Mouse (Mus musculus) hindbrain, embryonic 15.5 days (tissue): ENCODE measurements around the gene Krtap28-13. TPM values are rescaled to one million over a fixed set of nuclear protein-coding genes. Genes with fewer than 3 reads are reported as not detected.

Experiments
- ATAC-seq: fragments of 200-750 bp; cut with Nextera tagmentation; 2 replicates; pipeline ENCODE4 v1.8.0; 2017; ENCODE audit warnings: low read depth, moderate number of reproducible peaks, moderate TSS enrichment; ENCODE audit not compliant: low FRiP score
- H3K27ac ChIP-seq: fragments of 300-500 bp; sonication (generic); replicated peaks from 2 replicates; pipeline ENCODE4 v1.5.1; 2015; ENCODE audit warnings: mild to moderate bottlenecking, inconsistent platforms
- H3K27me3 ChIP-seq: fragments of 300-500 bp; sonication (generic); 2 replicates; pipeline ENCODE4 v1.6.1; 2015; ENCODE audit warnings: control low read depth, inconsistent platforms
- H3K36me3 ChIP-seq: fragments of 300-500 bp; sonication (generic); 2 replicates; pipeline ENCODE4 v1.6.1; 2015; ENCODE audit warnings: control low read depth, inconsistent platforms
- H3K4me1 ChIP-seq: fragments of 300-500 bp; sonication (generic); replicated peaks from 2 replicates; pipeline ENCODE4 v1.6.1; 2015; ENCODE audit warnings: control low read depth, inconsistent platforms
- H3K4me2 ChIP-seq: fragments of 300-500 bp; sonication (generic); 2 replicates; pipeline ENCODE4 v1.6.1; 2015; ENCODE audit warnings: moderate library complexity, mild to moderate bottlenecking, inconsistent platforms
- H3K4me3 ChIP-seq: fragments of 300-500 bp; sonication (generic); 2 replicates; pipeline ENCODE4 v1.5.1; 2015; ENCODE audit warnings: mild to moderate bottlenecking, inconsistent platforms
- H3K9ac ChIP-seq: fragments of 300-500 bp; sonication (generic); 2 replicates; pipeline ENCODE4 v1.6.1; 2015; ENCODE audit warnings: inconsistent platforms
- H3K9me3 ChIP-seq: fragments of 300-500 bp; sonication (generic); 2 replicates; pipeline ENCODE4 v1.6.1; 2016; ENCODE audit warnings: control low read depth, inconsistent platforms
- WGBS: fragments of 180-500 bp; shearing (Covaris S2); methylation state at CpG from one replicate; pipeline ENCODE4 v1.1.7; 2015; 5-methylcytosine and 5-hydroxymethylcytosine counted together
- polyA plus RNA-seq: library from polyadenylated mRNA; unstranded; fragments of >200 nt; fragmentation: Nextera tagmentation; extraction: Ambion mirVana; gene quantifications from 2 replicates; pipeline ENCODE4 v1.2.1, GENCODE M21; 2015

Gene Krtap28-13
- polyA plus RNA-seq, 1 experiment from 2014 or later: not detected

- no peak overlapping the region for H3K27ac ChIP-seq
- no peaks in the 10 kb centered on the region for H3K27me3 ChIP-seq
- H3K9me3 ChIP-seq: no peaks in the 10 kb centered on the region
- no peak overlapping the region for H3K4me3 ChIP-seq
- no peak for ATAC-seq
- H3K4me1 ChIP-seq: 0 out of 2 replicates have a peak, but pooled peaks cover 7% of the 10 kb centered on the region
- H3K9ac ChIP-seq: no peak overlapping the region
- H3K4me2 ChIP-seq: no peak overlapping the region
- WGBS: 85% methylated on average over 7 of the region's 7 CpGs
- H3K36me3 ChIP-seq: no peaks in the 10 kb centered on the region
Measured at GRCm38 (mm10) chr1:83099580-83100137, 38.9 kb downstream of the Krtap28-13 start.

- Histone ChIP-seq H3K36me3 (no peaks in the 10 kb centered on the region), H3K4me3 (no peak overlapping the region), H3K4me2 (no peak overlapping the region), H3K27ac (no peak overlapping the region), H3K9ac (no peak overlapping the region), H3K9me3 (no peaks in the 10 kb centered on the region), H3K27me3 (no peaks in the 10 kb centered on the region), H3K4me1 (0 out of 2 replicates have a peak, but pooled peaks cover 7% of the 10 kb centered on the region)
- WGBS: 29% methylated on average over 3 of the region's 3 CpGs
- ATAC-seq: no peak
Measured at GRCm38 (mm10) chr1:83101891-83102290, 41.2 kb downstream of the Krtap28-13 start.

- ATAC-seq: no peak
- Histone ChIP-seq H3K4me3 (no peak overlapping the region), H3K36me3 (no peaks in the 10 kb centered on the region), H3K9ac (no peak overlapping the region), H3K4me1 (0 out of 2 replicates have a peak, but pooled peaks cover 7% of the 10 kb centered on the region), H3K9me3 (no peaks in the 10 kb centered on the region), H3K27me3 (no peaks in the 10 kb centered on the region), H3K4me2 (no peak overlapping the region), H3K27ac (no peak overlapping the region)
- 67% methylated on average over 1 of the region's 1 CpGs for WGBS
Measured at GRCm38 (mm10) chr1:83105464-83105863, 44.7 kb downstream of the Krtap28-13 start.

GRCm38 (mm10) chr1:83107410-83107978 is 46.8 kb downstream of the Krtap28-13 start:
- H3K27ac ChIP-seq: no peak overlapping the region
- no peaks in the 10 kb centered on the region for H3K9me3 ChIP-seq
- H3K4me1 ChIP-seq: no peaks in the 10 kb centered on the region
- no peaks in the 10 kb centered on the region for H3K36me3 ChIP-seq
- H3K4me2 ChIP-seq: no peak overlapping the region
- no peaks in the 10 kb centered on the region for H3K27me3 ChIP-seq
- WGBS: 82% methylated on average over 5 of the region's 5 CpGs
- no peak overlapping the region for H3K9ac ChIP-seq
- no peak for ATAC-seq
- no peak overlapping the region for H3K4me3 ChIP-seq

- Histone ChIP-seq H3K4me2 (no peak overlapping the region), H3K27ac (no peak overlapping the region), H3K9me3 (no peaks in the 10 kb centered on the region), H3K36me3 (no peaks in the 10 kb centered on the region), H3K27me3 (no peaks in the 10 kb centered on the region), H3K9ac (no peak overlapping the region), H3K4me1 (no peaks in the 10 kb centered on the region), H3K4me3 (no peak overlapping the region)
- no peak for ATAC-seq
Measured at GRCm38 (mm10) chr1:83110992-83111391, 50.3 kb downstream of the Krtap28-13 start.

Other genes with a start within 250 kb of the Krtap28-13 start
- gene Agfg1, start 221.4 kb upstream of the Krtap28-13 start, polyA plus RNA-seq: 26.6 TPM in 2 replicates
- 0.19 and 0.28 TPM in 2 replicates for gene A030005L19Rik, start 147.6 kb upstream of the Krtap28-13 start, polyA plus RNA-seq
- not detected in 2 replicates for gene A030014E15Rik, start 136.0 kb upstream of the Krtap28-13 start, polyA plus RNA-seq
- not detected in 2 replicates for gene Gm6217, start 129.5 kb upstream of the Krtap28-13 start, polyA plus RNA-seq
- gene A030003K21Rik, start 117.5 kb upstream of the Krtap28-13 start, polyA plus RNA-seq: not detected in 2 replicates
- gene Gm7544, start 104.9 kb upstream of the Krtap28-13 start, polyA plus RNA-seq: not detected in 2 replicates
- gene Gm47955, start 100.6 kb upstream of the Krtap28-13 start, polyA plus RNA-seq: not detected in 2 replicates
- not detected in 2 replicates for gene Gm47959, start 60.4 kb upstream of the Krtap28-13 start, polyA plus RNA-seq
- 0.98 and 1.1 TPM in 2 replicates for gene Slc19a3, start 22.5 kb upstream of the Krtap28-13 start, polyA plus RNA-seq
- not detected in 2 replicates for gene Krtap28-10, start 18.4 kb upstream of the Krtap28-13 start, polyA plus RNA-seq
- gene Gm47969, start 16.0 kb upstream of the Krtap28-13 start, polyA plus RNA-seq: not detected in 2 replicates
- not detected in 2 replicates for gene A030005K14Rik, start 1.6 kb upstream of the Krtap28-13 start, polyA plus RNA-seq
- not detected in 2 replicates for gene Ccl20, start 55.8 kb downstream of the Krtap28-13 start, polyA plus RNA-seq
- 1.1 and 2.0 TPM in 2 replicates for gene Daw1, start 98.8 kb downstream of the Krtap28-13 start, polyA plus RNA-seq